Mouse (Mus musculus): ENCODE results near the gene Armh1. TPM values are rescaled to one million over a fixed set of nuclear protein-coding genes. Genes with fewer than 3 reads are reported as not detected.

The Armh1 gene
- polyA plus RNA-seq, 1 experiment from 2014 or later, result 0.32 TPM

DNA sequence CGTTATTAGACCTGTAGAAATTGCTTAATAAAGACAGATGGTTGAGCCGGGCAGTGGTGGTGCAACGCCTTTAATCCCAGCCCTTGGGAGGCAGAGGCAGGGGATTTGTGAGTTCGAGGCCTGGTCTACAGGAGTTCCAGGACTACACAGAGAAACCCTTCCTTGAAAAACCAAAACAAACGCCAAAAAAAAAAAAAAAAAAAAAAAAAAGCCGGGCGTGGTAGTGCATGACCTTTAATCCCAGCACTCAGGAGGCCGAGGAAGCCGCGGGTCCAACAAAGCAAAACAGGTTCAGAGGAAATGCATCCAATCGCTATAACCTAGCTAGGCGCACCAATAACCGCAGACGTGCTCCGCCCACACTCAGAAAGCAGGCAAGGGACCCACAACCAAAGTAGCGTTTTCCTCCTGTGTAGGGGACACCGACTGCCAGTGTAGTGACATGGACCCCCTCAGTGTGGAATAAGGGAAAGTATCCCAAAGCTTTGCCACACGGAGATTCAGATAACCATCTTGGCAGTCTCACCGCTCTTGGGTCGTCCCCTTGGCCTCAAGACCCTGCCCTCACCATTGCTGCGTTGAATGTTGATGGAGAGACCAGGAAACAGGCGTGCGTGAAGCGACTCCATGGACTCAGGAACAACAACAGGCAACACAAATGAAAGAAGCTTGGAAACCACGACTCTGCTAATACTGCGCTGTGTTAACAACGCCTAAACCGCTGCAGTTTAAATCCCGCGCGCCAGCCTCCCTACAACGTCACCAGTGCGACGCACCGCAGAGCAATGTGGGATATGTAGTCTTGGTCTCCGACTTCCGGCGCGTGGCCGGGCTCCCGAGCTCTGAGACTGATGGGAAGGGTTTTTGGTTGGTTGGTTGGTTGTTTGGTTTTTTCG, 69.8 kb downstream of the Armh1 start, which contains the start of gene Kif2c:
Gene Kif2c, minus strand, starts transcription at position 777 of the 896 bp plus-strand sequence.
- Histone ChIP-seq H3K4me3 (peak within 1 kb of the TSS; percentile 70), H3K36me3 (peaks cover 28% of the 10 kb centered on the region), H3K27me3 (peaks cover 9% of the 10 kb centered on the region; the same call in 1 of the 2 replicates), H3K27ac (replicated peaks) (peak within 1 kb of the TSS; percentile 42; the same call in 1 of the 2 replicates), H3K9ac (replicated peaks) (peak within 1 kb of the TSS; percentile 63), H3K9me3 (no peaks in the 10 kb centered on the region), H3K4me2 (replicated peaks) (peak within 1 kb of the TSS; percentile 76), H3K4me1 (peaks cover 23% of the 10 kb centered on the region)
- peak; percentile 97 for ATAC-seq (ENCODE audit: low FRiP score, low read depth)
- WGBS, result under 1% methylated on average over 42 of the region's 42 CpGs

GRCm38 (mm10) chr4:117169936-117170335, 82.0 kb downstream of the Armh1 start:
- no peak for ATAC-seq (ENCODE audit: low FRiP score, low read depth)
- Histone ChIP-seq H3K9ac (replicated peaks) (no peak overlapping the region), H3K9me3 (no peaks in the 10 kb centered on the region), H3K27ac (replicated peaks) (no peak overlapping the region), H3K36me3 (peaks cover 96% of the 10 kb centered on the region), H3K4me3 (no peak overlapping the region), H3K4me1 (no peaks in the 10 kb centered on the region), H3K27me3 (no peaks in the 10 kb centered on the region), H3K4me2 (replicated peaks) (no peak overlapping the region)
- 92% methylated on average over 5 of the region's 5 CpGs for WGBS

Other genes with a start within 250 kb of the Armh1 start
- gene Eif2b3, start 232.7 kb downstream of the Armh1 start, polyA plus RNA-seq (2016; fragmentation: Nextera tagmentation; extraction: Ambion mirVana), result 43.1 and 44.1 TPM in 2 replicates
- 5.3 and 7.0 TPM in 2 replicates for gene Ptch2, start 156.1 kb downstream of the Armh1 start, polyA plus RNA-seq (2016; fragmentation: Nextera tagmentation; extraction: Ambion mirVana)
- gene Btbd19, start 126.4 kb downstream of the Armh1 start, polyA plus RNA-seq (2016; fragmentation: Nextera tagmentation; extraction: Ambion mirVana), result 3.8 and 4.2 TPM in 2 replicates
- gene Tctex1d4, start 125.3 kb downstream of the Armh1 start, polyA plus RNA-seq (2016; fragmentation: Nextera tagmentation; extraction: Ambion mirVana), result not detected in 2 replicates
- 33.1 and 40.4 TPM in 2 replicates for gene Plk3, start 118.2 kb downstream of the Armh1 start, polyA plus RNA-seq (2016; fragmentation: Nextera tagmentation; extraction: Ambion mirVana)
- gene Rps8, start 95.9 kb downstream of the Armh1 start, polyA plus RNA-seq (2016; fragmentation: Nextera tagmentation; extraction: Ambion mirVana), result 573 and 608 TPM in 2 replicates
- 73.7 and 78.0 TPM in 2 replicates for gene Kif2c, start 69.5 kb downstream of the Armh1 start, polyA plus RNA-seq (2016; fragmentation: Nextera tagmentation; extraction: Ambion mirVana)
- gene Tmem53, start 174 bp downstream of the Armh1 start, polyA plus RNA-seq (2016; fragmentation: Nextera tagmentation; extraction: Ambion mirVana), result 7.1 TPM in 2 replicates
- 108 and 118 TPM in 2 replicates for gene Rnf220, start 244.9 kb upstream of the Armh1 start, polyA plus RNA-seq (2016; fragmentation: Nextera tagmentation; extraction: Ambion mirVana)